Mouse (Mus musculus) c-Kit-positive CD71-negative TER-119-negative erythroid progenitor cells, embryonic 14.5 days (primary cell): ENCODE results near the gene Sap30l.
A peak's percentile ranks its signal among the peaks of the same experiment; 100 is the strongest.

Source experiments
- DNase-seq: peaks from one replicate; pipeline ENCODE4 v3.0.0-alpha.2; 2013; ENCODE audit warnings: low read depth

Gene Sap30l

DNA sequence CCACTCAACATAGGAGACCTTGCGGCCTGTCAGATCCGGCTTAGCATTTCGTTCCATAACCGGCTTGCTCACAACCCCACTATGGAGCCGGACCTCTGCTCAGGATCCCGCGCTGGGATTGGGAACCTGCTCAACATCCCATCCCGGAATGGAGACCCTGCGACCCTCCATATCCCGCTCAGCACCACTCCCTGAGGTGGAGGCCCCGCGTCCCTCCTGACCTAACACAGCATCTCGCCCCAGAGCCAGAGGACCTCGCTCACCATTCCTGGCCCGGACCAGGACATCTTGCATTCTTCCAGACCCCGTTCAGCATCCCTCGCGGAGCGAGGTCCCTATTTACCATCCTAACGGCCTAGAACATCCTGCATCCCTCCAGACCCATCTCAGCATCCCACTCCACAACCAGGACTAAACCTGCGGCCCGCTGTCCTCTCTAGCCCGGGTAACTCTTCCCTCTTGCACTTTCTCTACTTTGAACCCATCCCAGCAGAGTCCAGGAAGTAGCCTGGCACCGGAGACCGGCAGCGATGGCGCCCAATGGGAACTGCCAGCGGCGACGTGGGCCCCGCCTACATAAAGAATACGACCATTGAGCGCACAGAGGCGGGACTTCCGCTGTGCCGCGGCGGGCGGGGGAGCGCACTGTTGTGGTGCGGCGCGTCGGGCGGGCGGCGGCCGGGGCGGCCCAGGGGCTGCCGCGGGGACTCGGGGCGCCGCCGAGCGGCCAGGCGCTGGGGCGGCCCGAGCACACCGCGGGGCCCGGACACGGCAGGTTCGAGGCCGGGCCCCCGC is at the start of gene Sap30l:
Sap30l (plus strand) TSS at position 667 of the 795 bp plus-strand sequence.
- peak; percentile 89 for DNase-seq

GRCm38 (mm10) chr11:57753538-57754203 is 47.8 kb upstream of the Sap30l start:
- no peak for DNase-seq

GRCm38 (mm10) chr11:57758621-57759020 is 42.8 kb upstream of the Sap30l start:
- DNase-seq: no peak

DNA sequence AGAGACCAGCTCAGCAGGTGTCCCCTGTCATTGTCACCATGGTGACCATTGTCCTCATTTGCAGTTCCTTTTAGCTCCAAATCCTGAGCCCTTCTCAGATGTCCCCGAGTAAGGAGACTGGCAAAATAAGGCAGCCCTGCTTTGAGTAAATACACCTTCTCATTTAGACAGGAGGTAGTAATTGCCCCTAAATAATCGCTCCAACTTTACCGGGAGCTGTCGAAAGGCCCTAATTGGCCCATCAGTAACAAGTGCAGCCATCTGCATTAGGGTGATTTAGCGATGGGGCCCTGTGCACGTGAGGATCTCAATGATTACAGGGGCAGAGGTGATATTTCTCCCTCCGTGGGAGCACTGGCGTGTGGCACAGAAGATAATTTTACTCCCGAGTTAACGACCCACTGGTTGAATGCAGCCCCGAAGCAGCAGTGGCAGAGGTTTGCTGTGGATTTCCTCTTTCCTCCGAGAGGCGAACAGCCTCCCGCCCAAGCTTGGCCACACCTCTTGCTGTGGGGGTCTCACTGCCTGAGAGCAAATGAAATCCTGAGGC is 40.9 kb upstream of the Sap30l start:
- DNase-seq: no peak

GRCm38 (mm10) chr11:57761347-57761746 is 40.1 kb upstream of the Sap30l start:
- no peak for DNase-seq

- peak; percentile 6 for DNase-seq
Measured at GRCm38 (mm10) chr11:57764124-57764523, 37.3 kb upstream of the Sap30l start.

- DNase-seq: no peak
Measured at GRCm38 (mm10) chr11:57766617-57767016, 34.8 kb upstream of the Sap30l start.

DNA sequence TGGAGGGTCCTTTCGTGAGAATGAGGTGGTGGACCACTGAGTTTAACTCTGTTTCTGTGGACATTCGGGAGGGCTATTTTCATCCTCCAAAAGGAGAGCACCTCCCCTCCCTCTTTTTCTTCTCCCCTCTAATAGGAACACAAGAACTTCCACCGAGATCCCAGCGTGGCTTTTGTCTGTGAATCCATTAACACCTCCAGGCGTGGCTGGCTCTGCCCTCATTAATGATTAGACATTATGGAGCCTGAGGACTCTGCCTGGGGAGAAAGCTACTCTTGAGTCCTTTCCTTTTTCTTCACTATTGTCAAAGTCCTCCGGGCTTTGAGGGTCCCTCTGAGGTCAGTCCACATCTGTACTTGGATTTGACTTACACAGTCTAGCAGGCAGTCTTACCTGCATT is 34.3 kb upstream of the Sap30l start:
- DNase-seq: no peak

DNA sequence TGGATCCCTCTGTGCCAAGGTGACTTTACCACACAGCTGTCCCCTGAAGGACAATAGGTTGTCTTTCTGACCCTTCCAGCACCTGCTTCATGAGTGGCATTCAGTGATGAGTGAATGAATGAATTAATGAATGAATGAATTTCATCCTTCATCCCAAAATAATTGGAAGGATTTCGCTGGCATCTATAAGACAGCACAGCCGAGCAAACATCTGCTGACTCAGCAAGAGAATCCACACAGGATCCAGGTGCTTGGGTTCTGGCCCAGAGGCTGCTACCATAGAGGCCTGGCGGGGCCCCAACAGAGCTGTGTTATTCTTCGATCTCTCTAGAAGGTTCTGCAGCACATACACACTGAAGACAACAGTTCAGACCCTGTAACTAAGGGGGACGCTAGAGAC is 30.7 kb upstream of the Sap30l start:
- DNase-seq: no peak

GRCm38 (mm10) chr11:57771676-57772075 is 29.8 kb upstream of the Sap30l start:
- DNase-seq: no peak

DNA sequence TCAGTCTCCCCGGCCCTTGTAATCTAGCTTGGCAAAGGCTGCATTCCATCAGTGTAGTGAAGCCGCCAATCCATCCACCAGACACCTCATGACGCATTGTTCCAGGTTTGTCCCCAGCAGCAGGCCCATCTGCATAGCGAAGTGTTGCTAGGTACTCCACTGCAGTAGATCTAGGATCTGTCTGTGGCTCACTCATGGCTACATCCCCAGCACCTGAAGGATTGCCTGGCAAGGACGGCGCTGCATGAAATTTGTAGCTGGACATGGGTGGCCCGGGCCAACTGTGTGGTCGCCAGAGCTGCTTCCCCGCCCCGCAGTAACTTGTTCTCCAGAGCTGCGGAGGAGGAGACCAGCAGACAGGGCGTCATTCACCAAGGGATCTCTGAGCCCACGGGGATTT is 28.0 kb upstream of the Sap30l start:
- DNase-seq: no peak

DNA sequence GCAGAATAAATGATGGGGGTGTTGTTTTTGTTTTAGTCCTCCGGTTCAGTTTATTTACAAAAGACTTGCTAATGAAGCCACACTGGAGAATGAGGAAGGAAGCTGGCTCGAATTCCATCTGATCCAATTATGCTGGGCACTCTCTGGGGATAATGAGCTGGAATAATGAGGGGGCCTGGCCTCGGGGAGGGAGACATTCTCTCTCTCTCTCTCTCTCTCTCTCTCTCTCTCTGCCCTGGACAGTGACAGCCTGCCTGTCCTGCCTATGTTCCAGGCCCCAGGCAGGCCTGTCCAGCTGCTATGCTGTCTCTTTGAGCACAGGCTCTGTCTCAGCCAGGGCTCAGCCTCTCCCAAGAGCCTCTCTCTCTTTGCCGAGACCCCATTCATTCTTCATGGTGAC is 27.5 kb upstream of the Sap30l start:
- DNase-seq: no peak

GRCm38 (mm10) chr11:57775868-57776267 is 25.6 kb upstream of the Sap30l start:
- no peak for DNase-seq

DNA sequence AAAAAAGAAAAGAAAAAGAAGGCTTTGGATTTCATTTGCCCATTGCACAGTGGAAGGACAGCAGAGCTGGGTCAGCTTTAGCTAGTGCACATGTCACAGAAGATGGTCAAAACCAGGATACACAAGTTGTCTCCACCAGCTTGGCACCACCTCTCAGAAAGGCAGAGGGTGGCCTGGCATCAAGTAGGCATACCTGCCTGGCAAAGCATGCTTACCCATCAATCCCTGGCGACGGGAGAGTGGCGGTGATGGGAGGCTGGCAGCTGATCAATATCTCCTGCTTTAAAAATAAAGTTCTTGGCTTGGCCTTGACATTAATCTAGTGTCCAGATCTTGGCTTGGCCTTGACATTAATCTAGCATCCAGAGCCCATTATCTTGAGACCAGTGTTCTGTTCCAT is 24.9 kb upstream of the Sap30l start:
- no peak for DNase-seq

- DNase-seq: no peak
Measured at GRCm38 (mm10) chr11:57778349-57778748, 23.1 kb upstream of the Sap30l start.

DNA sequence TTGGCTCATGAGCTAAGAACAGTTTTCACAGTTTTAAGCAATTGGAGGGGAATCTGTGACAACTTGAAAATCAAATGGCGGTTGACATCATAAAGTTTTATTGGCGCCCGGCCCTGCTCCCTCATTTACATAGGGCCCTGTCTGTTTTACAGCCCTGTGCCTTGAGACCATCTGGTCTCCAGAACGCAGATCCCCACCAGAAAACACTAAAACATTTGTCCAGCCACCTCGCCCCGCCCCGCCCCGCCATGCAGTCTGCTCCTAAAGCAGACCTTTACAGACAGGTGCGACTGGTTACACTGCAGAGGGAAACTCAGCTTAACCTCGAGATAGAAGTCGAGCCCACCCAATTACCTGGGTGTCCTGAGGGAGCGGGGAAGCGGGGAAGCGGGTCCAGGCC is 21.6 kb upstream of the Sap30l start:
- DNase-seq: no peak

DNA sequence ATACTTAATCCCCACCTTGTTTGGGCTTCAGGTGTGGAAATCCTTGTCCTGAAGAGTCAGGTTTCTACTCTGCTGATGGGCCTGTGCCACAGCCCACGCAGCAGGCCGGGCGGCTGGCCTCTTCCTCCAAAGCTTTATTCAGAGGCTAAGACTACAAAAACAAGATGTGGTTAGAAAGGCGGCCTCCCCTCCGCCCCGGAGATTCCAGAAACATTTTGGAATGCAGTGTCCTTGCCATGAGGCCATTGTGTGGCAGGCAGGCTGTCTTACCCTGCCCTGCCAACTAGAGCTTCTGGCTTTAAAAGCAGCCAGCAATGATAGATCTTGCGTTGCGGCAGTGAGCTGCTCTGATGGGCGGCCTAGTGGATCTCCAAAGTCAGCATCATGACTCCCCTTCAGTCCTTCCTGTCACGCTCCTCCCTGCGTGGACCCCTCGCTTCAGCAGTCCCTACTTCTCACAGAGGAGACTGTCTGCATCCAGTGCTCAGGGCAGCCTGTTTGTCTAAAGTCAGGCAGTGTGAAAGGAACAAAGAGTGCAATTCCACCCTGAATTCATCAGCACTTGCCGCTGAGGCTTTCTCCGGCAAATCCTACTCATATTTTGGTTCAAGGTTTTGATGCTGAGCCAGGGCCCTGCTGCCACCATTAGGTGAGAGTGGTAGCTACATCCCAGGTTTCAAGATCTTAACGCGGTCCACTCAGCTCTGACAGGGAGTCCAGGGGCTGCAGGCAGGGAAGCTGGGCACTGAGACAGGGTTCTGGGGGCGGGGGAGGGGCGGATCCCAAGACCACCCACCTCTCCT is 14.6 kb upstream of the Sap30l start:
- DNase-seq: no peak

- DNase-seq: peak; percentile 57
Measured at GRCm38 (mm10) chr11:57787913-57788312, 13.5 kb upstream of the Sap30l start.

DNA sequence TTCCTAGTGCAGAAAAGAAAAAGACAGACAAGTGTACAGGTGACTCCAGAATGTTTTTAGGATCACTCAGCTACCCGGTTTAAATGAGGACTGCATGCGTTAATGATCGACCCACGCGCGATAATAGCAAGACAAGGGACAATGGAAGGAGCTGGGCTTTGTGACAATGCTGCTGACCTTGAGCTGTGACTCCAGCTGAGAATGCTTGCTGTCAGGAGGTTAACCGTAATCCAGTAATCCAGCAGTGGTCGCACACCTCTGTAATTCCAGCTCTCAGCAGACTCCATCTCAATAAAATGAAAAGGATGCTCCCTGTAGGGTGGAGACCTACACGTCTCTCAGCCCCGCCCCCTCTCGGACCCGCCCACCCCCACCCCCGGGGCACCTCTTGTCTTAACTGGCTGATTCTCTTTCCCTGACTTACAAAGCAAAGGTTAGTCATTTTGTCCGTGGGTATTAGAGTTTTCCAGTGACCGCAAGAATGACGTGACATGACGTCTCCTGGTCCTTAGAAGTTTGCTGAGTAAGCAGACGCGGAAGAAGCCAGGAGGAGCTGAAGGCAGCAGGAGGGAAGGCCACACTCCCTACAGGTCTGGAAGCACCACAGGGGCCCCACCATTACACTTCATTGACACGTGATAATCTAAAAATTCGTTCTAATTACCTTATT is 10.4 kb upstream of the Sap30l start:
- DNase-seq: no peak

DNA sequence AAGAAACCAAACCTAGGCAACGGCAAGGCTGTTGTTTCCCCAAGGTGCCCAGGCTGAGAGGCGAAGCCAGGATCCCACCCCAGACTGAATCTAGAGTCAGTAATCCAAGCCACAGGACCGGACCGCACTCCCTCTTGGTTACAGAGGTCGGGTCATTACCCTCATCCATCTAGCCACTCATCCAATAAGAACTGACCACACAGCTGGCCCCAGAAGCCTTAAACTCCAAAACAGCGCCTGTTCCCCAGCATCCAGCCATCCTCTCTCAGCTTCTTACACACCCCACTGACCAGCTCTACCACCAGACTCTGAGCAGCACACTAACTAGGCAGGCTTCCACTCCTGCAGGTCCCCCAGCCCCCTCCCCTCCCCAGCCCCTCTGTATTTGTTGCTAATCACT is 6.4 kb upstream of the Sap30l start:
- no peak for DNase-seq

- no peak for DNase-seq
Measured at GRCm38 (mm10) chr11:57797828-57798227, 3.6 kb upstream of the Sap30l start.

GRCm38 (mm10) chr11:57799456-57799855 is 2.0 kb upstream of the Sap30l start:
- DNase-seq: no peak
